ENCODE assay signal across 17 mouse cellular contexts in genomic region chr17:21579080-21579479, GRCm38 (mm10). TPM values are rescaled to one million over a fixed set of nuclear protein-coding genes. Genes with fewer than 3 reads are reported as not detected.
DNase-seq lines count a peak whose midpoint lies in the region; ATAC-seq lines count a peak whose summit lies in the region.
"Had no signal": no experiment of that assay in that cellular context is flagged by ENCODE, and none has a peak within 500 bp of the region (broad histone marks: within the 10 kb centered on the region; RNA-seq: fewer than 3 reads in every experiment).

No protein-coding gene starts in this region.

- 76% methylated on average over 1 of the region's 1 CpGs for WGBS in intestine, embryonic 16.5 days
- 15% methylated on average over 1 of the region's 1 CpGs for WGBS in liver, embryonic 15.5 days (ENCODE audit: insufficient replicate concordance)

- H3K9ac ChIP-seq in intestine, embryonic 16.5 days (ENCODE audit: low read depth, low read length) = no peak overlapping the region
- H3K9ac ChIP-seq in liver, embryonic 15.5 days = no peak overlapping the region
- H3K9ac ChIP-seq: embryonic facial prominence, embryonic 15.5 days; limb, embryonic 12.5 days; lung, embryonic 14.5 days had no signal

- H3K36me3 ChIP-seq in intestine, embryonic 16.5 days (ENCODE audit: control insufficient read depth, insufficient read depth, low read length) = peaks cover 12% of the 10 kb centered on the region
- peaks cover 31% of the 10 kb centered on the region for H3K36me3 ChIP-seq in liver, embryonic 15.5 days (replicated peaks)

- no peaks in the 10 kb centered on the region for H3K9me3 ChIP-seq in intestine, embryonic 16.5 days (ENCODE audit: control insufficient read depth, low read length)
- H3K9me3 ChIP-seq in liver, embryonic 15.5 days (replicated peaks) = no peaks in the 10 kb centered on the region
- H3K9me3 ChIP-seq: embryonic facial prominence, embryonic 15.5 days; limb, embryonic 12.5 days; midbrain, embryonic 10.5 days had no signal

- no peak overlapping the region for H3K4me3 ChIP-seq in intestine, embryonic 16.5 days (ENCODE audit: low read length)
- no peak overlapping the region for H3K4me3 ChIP-seq in liver, embryonic 15.5 days (replicated peaks)
- H3K4me3 ChIP-seq: embryonic facial prominence, embryonic 15.5 days; limb, embryonic 12.5 days; midbrain, embryonic 10.5 days had no signal

- ATAC-seq in intestine, embryonic 16.5 days = peak; percentile 57
- ATAC-seq in liver, embryonic 15.5 days (ENCODE audit: insufficient read depth) = peak; percentile 58

- DNase-seq in 3T3-L1 (ENCODE audit: low read depth, low spot score) (peak; percentile 12), MEL-GATA-1-ER (ENCODE audit: extremely low read depth, low read depth) (peak; percentile 29)
- DNase-seq in cerebellum, postnatal 25 days = no peak
- DNase-seq in embryo, embryonic 10.5 days (ENCODE audit: low spot score) = no peak
- DNase-seq in adrenal gland, postnatal 36 days = no peak
- no peak for DNase-seq in thymus, postnatal 25 days
- DNase-seq: heart, adult 11 months; layer of hippocampus, postnatal 36 days; thymus, adult 18-20 months had no signal

- no peak overlapping the region for H3K4me2 ChIP-seq in intestine, embryonic 16.5 days (ENCODE audit: low read depth, low read length)
- no peak overlapping the region for H3K4me2 ChIP-seq in liver, embryonic 15.5 days
- H3K4me2 ChIP-seq: embryonic facial prominence, embryonic 15.5 days; heart, embryonic 11.5 days; limb, embryonic 12.5 days; lung, embryonic 14.5 days had no signal

- no peaks in the 10 kb centered on the region for H3K4me1 ChIP-seq in intestine, embryonic 16.5 days (ENCODE audit: control insufficient read depth, insufficient read depth, low read length)
- H3K4me1 ChIP-seq in liver, embryonic 15.5 days (replicated peaks) = 0 out of 2 replicates have a peak, but pooled peaks cover 5% of the 10 kb centered on the region
- H3K4me1 ChIP-seq: embryonic facial prominence, embryonic 15.5 days; limb, embryonic 12.5 days; midbrain, embryonic 10.5 days had no signal

- no peaks in the 10 kb centered on the region for H3K27me3 ChIP-seq in intestine, embryonic 16.5 days (replicated peaks; ENCODE audit: control insufficient read depth, insufficient read depth, low read length)
- no peaks in the 10 kb centered on the region for H3K27me3 ChIP-seq in liver, embryonic 15.5 days
- H3K27me3 ChIP-seq: embryonic facial prominence, embryonic 15.5 days; limb, embryonic 12.5 days had no signal

- H3K27ac ChIP-seq in intestine, embryonic 16.5 days (ENCODE audit: low read length) = no peak overlapping the region
- H3K27ac ChIP-seq in liver, embryonic 15.5 days (replicated peaks) = no peak overlapping the region
- H3K27ac ChIP-seq: embryonic facial prominence, embryonic 15.5 days; hindbrain, postnatal 0 days; limb, embryonic 12.5 days; midbrain, embryonic 10.5 days had no signal

RNA-seq across cellular contexts. Expression of gene Zfp948, which starts 12.3 kb away (rescaled TPM):
- polyA plus RNA-seq in intestine, embryonic 16.5 days (2015; fragmentation: Nextera tagmentation; extraction: Ambion mirVana) = 17.7 and 18.2 TPM in 2 replicates
- 4.1 TPM in 2 replicates for polyA plus RNA-seq in liver, embryonic 15.5 days (2015; fragmentation: Nextera tagmentation; extraction: Ambion mirVana)
- total RNA-seq in adrenal gland, postnatal 36 days (2021) = 10 to 100 TPM; 10.6 to 14.2 TPM

RNA-seq across cellular contexts. Expression of gene Zfp52, which starts 43.7 kb away (rescaled TPM):
- polyA plus RNA-seq in intestine, embryonic 16.5 days (2015; fragmentation: Nextera tagmentation; extraction: Ambion mirVana) = 3.1 and 3.4 TPM in 2 replicates
- polyA plus RNA-seq in liver, embryonic 15.5 days (2015; fragmentation: Nextera tagmentation; extraction: Ambion mirVana) = 0.83 and 0.94 TPM in 2 replicates
- total RNA-seq in adrenal gland, postnatal 36 days (2021) = 10 to 100 TPM; 29.6 to 33.9 TPM

Comparison
In these comparisons a context has a peak if more than half of its experiments do, and no peak if none do; other contexts are left out.
1. DNase-seq: peak in 3T3-L1 (single experiment) and MEL-GATA-1-ER (single experiment); none in cerebellum, postnatal 25 days (0 of 2), embryo, embryonic 10.5 days (single experiment), adrenal gland, postnatal 36 days (0 of 2) and thymus, postnatal 25 days (single experiment).